Mouse (Mus musculus): ENCODE results near the gene Ptpn5.

Gene Ptpn5

GRCm38 (mm10) chr7:47133331-47133730 lies at the start of gene Ptpn5:
TSS of gene Ptpn5 (minus strand) at chr7:47133684.
- DNase-seq, result no peak

GRCm38 (mm10) chr7:47170814-47171213 lies 37.3 kb upstream of the Ptpn5 start:
- DNase-seq, result no peak

DNA sequence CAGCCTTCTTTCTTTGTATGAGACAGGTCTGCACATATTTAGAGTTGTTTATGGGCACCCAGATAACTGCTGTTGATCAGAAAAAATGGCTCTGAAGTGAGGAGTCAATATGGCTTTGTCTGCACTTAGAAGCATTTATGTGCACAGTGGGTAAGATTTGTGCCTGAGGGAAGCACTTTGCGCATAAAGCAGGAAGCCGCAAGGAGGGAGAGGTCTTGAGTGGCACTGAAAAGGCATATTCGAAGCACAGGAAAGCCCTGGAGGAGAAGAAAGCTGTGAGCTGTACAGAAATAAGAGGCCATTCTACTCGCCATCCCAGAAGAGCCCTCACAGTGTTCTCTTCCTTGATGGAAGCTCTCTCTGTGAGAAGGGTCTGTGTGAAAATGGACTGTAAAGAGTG lies 31.5 kb upstream of the Ptpn5 start:
- no peak for DNase-seq

DNA sequence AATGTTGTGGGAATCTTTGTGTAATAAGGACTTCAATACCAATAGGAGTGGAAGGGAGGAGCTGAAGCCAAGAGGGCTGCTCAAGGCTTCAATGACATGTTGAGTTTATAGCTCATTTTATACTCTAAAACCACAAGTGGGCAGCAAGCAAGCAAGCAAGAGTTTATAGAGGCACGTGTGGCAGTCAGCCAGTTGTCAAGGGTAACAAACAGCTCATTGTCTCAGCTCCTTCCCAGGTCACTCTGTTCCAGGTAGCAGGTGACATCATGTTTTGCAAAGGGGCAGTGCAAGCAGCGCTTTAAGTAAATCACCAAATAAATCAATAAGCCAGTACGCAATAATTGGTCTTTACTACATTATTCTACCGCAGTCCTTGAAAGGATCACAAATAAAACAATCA lies 29.7 kb upstream of the Ptpn5 start:
- no peak for DNase-seq

- no peak for DNase-seq
These were observed 25.0 kb upstream of the Ptpn5 start for GRCm38 (mm10) chr7:47158451-47158850.

- DNase-seq, result peak; percentile 17 to 22
These were observed 24.3 kb upstream of the Ptpn5 start for GRCm38 (mm10) chr7:47157743-47158142.

DNA sequence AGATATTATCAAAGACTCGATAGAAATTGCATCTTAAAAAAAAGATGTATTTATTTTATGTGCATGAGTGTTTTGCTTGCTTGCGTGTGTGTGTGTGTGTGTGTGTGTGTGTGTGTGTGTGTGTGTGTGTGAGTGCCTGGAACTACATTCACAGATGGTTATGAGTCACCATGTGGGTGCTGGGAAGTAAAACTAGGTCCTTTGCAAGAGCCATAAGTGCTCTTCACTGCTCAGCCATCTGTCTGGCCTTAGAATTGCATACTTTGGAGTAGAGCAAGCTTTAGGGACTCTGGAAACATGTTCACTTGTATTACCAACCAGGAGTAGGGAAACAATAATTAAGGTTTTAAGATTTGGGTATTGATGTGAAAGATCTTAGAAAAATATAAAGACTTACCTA lies 22.4 kb upstream of the Ptpn5 start:
- DNase-seq, result no peak

DNA sequence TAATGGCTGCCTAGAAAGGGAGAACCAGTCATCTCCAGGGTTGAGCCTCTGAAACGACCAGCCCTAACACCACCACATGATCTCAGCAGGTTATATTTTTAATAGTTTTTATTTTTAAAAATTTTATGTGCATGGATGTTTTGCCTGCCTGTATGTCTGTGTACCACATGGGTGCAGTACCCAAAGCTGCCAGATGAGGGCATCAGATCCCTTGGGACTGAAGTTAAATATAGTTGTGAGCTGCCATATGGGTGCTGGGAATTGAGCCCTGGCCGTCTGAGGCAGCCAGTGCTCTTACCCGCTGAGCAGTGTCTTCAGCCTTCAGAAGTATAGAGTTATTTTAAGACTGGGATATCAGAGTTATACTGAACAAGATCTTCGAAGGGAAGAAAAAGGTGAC lies 21.9 kb upstream of the Ptpn5 start:
- peak; percentile 36 to 37 for DNase-seq

DNA sequence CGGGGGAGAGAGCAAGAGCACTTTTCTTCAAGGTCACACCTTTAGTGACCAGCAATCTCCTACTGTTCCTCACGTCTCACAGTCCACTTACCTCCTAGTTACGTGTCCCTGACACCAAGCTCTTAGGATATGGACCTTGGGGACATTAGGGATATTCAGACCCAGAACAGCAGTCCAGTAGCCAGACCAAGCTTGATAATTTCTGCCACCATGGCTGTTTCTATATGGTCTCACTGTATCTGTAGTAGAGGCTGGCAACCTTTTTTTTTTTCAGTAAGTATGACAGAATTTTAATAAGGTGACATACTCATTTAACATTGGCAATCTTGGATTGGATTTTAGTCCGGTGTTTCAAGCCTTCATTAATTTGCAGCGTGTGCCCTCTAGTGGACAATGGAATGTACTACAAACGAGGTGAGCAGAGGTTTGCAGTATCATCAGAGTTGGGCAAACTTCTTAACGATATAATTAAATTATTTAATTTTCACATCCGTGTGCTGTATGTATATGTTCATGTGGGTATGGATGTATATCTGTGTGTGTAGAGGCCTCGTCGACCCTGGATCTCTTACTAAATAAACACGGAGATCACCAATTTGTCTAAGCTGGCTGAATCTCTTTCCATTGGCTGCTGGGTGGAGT lies 17.1 kb upstream of the Ptpn5 start:
- DNase-seq, result peak; percentile 63 to 68

DNA sequence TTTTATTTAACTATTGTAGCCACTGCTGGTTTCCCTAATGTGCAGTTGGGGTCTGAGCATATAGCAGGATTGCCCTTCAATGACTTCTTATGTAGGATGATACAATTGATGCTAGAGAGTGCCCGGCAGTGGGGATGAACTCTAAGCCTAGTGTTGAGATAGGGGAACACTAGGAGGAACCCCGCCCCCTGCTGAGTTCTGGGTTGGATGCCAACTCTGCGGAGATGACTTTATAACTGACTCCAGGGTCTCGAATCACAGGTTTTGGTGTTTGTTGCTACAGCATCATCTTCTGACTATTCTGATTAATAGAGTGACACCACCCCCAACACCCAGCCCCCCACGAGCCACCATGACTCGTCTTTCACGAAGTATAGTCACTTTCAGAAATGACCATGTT lies 14.8 kb upstream of the Ptpn5 start:
- DNase-seq, result no peak

DNA sequence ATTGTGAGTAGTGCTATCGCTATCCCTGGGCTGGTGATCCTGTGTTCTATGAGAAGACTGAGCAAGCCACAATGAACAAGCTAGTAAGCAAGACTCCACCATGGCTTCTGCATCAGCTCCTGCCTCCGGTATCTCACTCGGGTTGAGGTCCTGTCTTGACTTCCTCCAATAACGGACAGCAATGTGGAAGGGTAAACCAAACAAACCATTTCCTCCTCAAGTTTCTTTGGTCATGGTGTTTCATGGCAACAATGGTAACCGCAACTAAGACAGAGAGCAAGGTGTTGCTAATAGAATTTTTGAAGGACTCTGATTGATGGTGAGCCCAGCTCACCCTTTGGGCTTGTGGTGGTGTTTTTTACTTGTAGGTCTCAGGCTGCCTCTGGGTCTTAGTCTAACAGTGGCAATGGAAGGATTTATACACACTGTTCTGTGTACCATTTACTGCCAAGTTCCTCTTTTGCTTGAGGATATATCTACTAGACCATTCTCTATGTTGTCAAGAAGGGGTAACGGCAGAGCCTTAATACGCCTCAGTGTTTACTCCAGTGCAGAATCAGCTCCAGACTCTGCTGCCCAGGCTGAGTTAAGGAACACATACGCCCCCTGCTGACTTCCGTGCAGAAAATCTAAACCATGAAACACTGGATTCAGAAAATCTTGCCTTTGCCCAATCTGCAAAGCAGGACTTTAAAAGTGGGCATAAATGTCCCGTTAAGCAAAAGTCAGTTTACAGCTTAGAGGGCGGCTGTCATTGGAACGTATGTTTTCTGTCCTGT lies 12.7 kb upstream of the Ptpn5 start:
- DNase-seq, result peak; percentile 63 to 68

- DNase-seq, result no peak
These were observed 10.8 kb upstream of the Ptpn5 start for GRCm38 (mm10) chr7:47144299-47144698.

DNA sequence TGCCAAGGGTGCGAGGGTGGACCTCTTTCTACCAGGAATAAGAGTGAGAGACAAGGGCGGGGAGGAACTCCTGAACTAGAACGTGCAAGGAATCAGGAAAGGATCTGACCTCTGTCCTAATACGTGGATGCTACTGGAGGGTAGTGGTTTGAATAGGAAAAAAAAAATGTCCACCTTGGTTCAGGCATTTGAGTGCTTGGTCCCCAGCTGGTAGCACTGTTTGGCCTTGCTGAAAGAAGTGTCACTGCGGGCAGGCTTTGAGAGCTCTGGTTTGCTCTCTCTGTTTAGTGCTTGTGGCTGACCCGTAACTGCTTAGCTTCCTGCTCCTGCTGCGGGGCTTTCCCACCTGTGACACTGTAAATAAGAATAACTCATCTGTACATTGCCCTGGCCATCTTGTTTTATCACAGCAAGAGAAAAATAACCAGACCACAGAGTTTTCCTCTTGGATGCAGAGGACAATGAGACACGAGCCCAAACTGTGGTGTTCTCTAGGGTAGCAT lies 6.4 kb upstream of the Ptpn5 start:
- no peak for DNase-seq

DNA sequence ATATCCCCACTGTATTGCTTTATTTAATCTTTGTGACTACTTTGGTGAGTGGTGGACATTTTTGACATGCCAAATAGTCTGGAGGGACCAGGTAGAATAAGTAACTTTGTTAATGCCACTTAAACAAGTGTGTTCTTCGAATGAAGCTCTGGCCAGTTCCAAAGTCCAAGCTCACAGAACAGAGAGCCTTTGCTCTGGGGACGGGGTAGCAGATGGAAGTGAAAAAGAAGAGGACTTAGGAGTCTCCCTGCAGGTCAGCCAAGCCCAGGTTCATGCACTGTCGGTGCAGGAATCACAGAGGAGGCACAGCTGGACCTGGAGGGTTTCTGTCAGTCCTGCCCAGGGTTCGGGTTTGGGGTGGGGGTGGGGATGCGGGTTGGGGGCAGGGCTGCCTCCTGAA lies 1.1 kb upstream of the Ptpn5 start:
- no peak for DNase-seq

GRCm38 (mm10) chr7:47132931-47133260 lies 588 bp downstream of the Ptpn5 start:
- DNase-seq, result no peak

DNA sequence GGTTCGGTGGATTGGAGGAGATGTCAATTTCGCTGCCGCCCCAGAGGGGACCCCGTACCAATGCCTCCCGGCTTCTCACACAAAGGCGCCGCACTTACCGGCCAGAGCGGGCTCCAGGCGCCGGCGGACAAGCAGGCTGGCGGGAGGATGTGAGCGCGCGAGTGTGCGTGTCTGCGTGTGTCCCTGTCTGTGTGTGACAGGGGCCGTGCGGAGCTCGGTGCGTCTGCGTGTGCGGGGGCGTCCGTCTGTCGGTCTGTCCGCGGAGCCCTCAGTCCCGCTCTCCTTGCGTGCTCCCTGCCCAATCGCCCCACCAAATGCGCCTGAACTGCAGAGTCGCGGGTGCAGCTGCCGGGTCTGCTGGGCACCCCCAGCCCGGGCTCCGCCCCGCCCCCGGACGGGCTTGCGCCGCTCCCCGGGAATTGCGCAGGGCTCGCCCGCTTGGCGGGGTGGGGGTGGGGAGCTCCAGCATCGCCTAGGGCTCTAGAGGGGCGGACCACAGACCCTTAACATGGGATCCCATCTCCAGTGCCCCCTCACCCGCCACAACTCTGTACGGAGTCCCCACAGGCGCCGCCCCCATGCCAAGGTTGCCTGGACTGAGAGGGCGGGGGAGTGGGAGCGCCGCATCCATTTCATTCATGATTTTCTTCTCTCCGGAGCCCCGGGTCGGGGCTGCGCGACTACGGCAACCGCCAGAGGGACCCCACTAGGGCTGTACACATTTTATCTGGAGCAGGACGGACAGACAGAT lies 1.1 kb downstream of the Ptpn5 start:
- no peak for DNase-seq

- DNase-seq, result no peak
These were observed 1.7 kb downstream of the Ptpn5 start for GRCm38 (mm10) chr7:47131840-47132179.

GRCm38 (mm10) chr7:47131258-47131657 lies 2.2 kb downstream of the Ptpn5 start:
- no peak for DNase-seq

DNA sequence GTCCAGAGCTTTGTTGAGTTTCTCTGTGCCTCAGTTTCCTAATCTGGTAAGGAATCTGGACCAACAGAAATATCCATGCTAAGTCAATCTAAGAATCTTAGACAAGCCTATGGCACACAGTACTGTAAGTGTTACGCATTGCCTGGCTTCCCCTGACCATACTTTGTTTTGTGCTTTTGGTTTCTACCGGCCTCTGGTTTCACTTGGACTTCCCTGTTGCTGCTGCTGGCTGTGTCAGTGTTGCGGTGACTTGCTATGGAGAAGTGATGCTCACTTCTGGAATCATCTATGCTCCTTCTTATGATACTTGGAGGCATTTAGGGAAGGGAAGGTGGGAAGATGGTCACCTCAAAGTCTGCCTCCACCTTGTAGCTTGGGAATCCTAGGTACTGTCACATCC lies 11.5 kb downstream of the Ptpn5 start:
- DNase-seq, result no peak

DNA sequence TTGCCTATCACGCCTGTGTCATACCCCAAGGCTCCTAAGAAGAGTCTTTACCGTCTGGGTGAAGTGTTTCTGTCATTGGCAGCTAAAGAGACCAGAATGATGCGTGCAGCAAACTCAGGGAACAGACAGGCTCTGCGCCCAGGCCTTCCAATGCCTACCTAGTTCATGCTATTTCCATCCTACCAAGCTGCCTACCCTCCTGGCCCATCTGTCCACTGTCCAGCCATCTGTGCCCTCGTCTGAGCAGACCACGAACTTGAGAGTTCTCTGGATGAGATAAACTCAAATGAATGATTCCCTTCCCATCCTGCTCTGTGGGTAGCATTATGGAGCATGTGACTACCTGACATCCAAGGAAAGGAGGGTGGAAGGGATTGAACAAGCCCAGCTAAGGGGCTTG lies 16.8 kb downstream of the Ptpn5 start:
- DNase-seq, result no peak

- no peak for DNase-seq
These were observed 18.0 kb downstream of the Ptpn5 start for GRCm38 (mm10) chr7:47115491-47115890.

GRCm38 (mm10) chr7:47113383-47113782 lies 20.1 kb downstream of the Ptpn5 start:
- no peak for DNase-seq

DNA sequence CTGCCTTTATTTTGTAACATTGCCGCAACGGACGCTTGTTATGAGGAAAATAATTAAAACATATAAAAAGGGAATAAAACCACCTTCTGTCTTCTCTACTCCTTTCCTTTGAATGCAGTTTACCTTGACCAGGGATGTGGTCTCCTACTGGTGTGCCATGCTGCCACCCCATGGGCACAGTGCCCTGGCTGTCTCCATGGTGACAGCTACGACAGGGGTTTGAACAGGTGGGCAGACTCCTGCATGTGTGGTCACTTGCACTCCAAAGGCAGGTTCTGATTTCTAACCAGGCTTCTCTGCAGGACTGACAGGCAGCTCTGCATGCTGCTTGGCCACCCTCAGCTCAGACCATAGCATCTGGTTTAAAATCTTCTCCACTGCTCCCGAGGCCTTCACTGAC lies 21.4 kb downstream of the Ptpn5 start:
- no peak for DNase-seq

- DNase-seq, result no peak
These were observed 22.4 kb downstream of the Ptpn5 start for GRCm38 (mm10) chr7:47111121-47111520.

All from B cell, adult 2 months (primary cell).